Mouse (Mus musculus): ENCODE measurements at regions not wholly inside any gene's neighbourhood (a gene's known extent, or its start where the extent isn't known, plus 50 kb on each side); places are given as distances from the start of the nearest gene placed in this dataset.

GRCm38 (mm10) chr3:50825534-50826423 lies 382.4 kb upstream of the Slc7a11 start:
- Histone ChIP-seq H3K36me3 (ENCODE audit: control insufficient read depth, insufficient read depth) (no peaks in the 10 kb centered on the region), H3K27me3 (ENCODE audit: control insufficient read depth, insufficient read depth, insufficient read length) (no peaks in the 10 kb centered on the region), H3ac (ENCODE audit: control insufficient read depth, insufficient read length, low read depth) (no peak overlapping the region), H3K79me3 (ENCODE audit: low read depth) (no peaks in the 10 kb centered on the region), H3K79me2 (ENCODE audit: control insufficient read depth, insufficient read depth) (no peaks in the 10 kb centered on the region), H3K4me3 (ENCODE audit: insufficient read depth, poor library complexity, severe bottlenecking) (no peak overlapping the region)
- TF ChIP-seq CTCF (IDR thresholded peaks at IDR 0.05; ENCODE audit: control insufficient read depth, insufficient read depth, insufficient read length), result no peak
- TF ChIP-seq FOSL1 (IDR thresholded peaks at IDR 0.05; ENCODE audit: insufficient read depth, low read length, poor library complexity, severe bottlenecking), result no peak
- TF ChIP-seq MAX (IDR thresholded peaks at IDR 0.05), result no peak
- no peak for TF ChIP-seq MYOD1 (IDR thresholded peaks at IDR 0.05; ENCODE audit: control insufficient read depth, insufficient read length, low read depth)
- TF ChIP-seq MYOG (IDR thresholded peaks at IDR 0.05; ENCODE audit: control insufficient read depth, extremely low read depth, insufficient read length), result no peak
- no peak for TF ChIP-seq CEBPB (IDR thresholded peaks at IDR 0.05; ENCODE audit: low read depth)
- TF ChIP-seq USF1 (IDR thresholded peaks at IDR 0.05; ENCODE audit: low read depth), result no peak

DNA sequence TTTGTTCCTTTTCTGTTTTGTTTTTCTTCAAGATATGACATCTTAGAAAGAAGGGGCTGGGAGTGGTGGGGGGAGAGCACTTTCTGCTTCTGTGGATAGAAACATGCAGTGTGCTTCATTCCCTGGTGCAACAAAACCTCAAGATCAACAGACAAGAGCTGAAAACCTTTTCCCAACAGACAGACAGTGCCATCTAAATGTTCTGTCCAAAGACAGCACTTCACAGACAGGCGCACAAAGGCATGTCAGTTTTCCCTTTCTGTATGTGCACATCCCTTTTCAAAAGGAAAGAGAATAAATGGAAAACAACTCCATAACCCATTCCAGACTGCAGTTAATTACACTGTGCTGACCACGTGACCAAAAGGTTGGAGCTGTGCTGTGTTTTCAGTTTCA lies 383.0 kb upstream of the Slc7a11 start:
- TF ChIP-seq MYOG (IDR thresholded peaks at IDR 0.05; ENCODE audit: control insufficient read depth, extremely low read depth, insufficient read length), result no peak
- TF ChIP-seq FOSL1 (IDR thresholded peaks at IDR 0.05; ENCODE audit: insufficient read depth, low read length, poor library complexity, severe bottlenecking), result no peak
- no peak for TF ChIP-seq MYOD1 (IDR thresholded peaks at IDR 0.05; ENCODE audit: control insufficient read depth, insufficient read length, low read depth)
- no peak for TF ChIP-seq CTCF (IDR thresholded peaks at IDR 0.05; ENCODE audit: control insufficient read depth, insufficient read depth, insufficient read length)
- TF ChIP-seq CEBPB (IDR thresholded peaks at IDR 0.05; ENCODE audit: low read depth), result no peak
- no peak for TF ChIP-seq USF1 (IDR thresholded peaks at IDR 0.05; ENCODE audit: low read depth)
- TF ChIP-seq MAX (IDR thresholded peaks at IDR 0.05), result no peak
- Histone ChIP-seq H3K27me3 (ENCODE audit: control insufficient read depth, insufficient read depth, insufficient read length) (no peaks in the 10 kb centered on the region), H3K79me2 (ENCODE audit: control insufficient read depth, insufficient read depth) (no peaks in the 10 kb centered on the region), H3K79me3 (ENCODE audit: low read depth) (no peaks in the 10 kb centered on the region), H3K4me3 (ENCODE audit: insufficient read depth, poor library complexity, severe bottlenecking) (no peak overlapping the region), H3ac (ENCODE audit: control insufficient read depth, insufficient read length, low read depth) (no peak overlapping the region), H3K36me3 (ENCODE audit: control insufficient read depth, insufficient read depth) (no peaks in the 10 kb centered on the region)

DNA sequence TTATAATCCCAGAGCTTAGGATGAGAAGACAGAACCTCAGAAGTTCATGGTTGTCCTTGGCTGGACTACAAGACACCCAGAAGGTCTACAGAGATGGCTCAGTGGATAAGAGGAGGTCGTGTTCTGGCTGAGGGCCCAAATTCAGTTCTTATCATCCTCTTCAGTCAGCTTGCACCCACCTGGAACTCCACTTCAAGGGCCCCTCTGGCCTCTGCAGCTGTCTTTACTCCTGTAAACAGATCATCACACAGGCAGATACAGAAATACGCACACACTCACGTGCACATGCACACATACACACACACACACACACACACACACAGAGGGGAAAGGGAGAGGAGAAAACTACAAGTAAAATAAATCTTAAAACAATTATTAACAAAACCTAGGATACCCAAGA lies 385.8 kb upstream of the Slc7a11 start:
- Histone ChIP-seq H3K79me2 (ENCODE audit: control insufficient read depth, insufficient read depth) (no peaks in the 10 kb centered on the region), H3K4me3 (ENCODE audit: insufficient read depth, poor library complexity, severe bottlenecking) (no peak overlapping the region), H3K27me3 (ENCODE audit: control insufficient read depth, insufficient read depth, insufficient read length) (no peaks in the 10 kb centered on the region), H3K36me3 (ENCODE audit: control insufficient read depth, insufficient read depth) (no peaks in the 10 kb centered on the region), H3ac (ENCODE audit: control insufficient read depth, insufficient read length, low read depth) (no peak overlapping the region), H3K79me3 (ENCODE audit: low read depth) (no peaks in the 10 kb centered on the region)
- TF ChIP-seq CTCF (IDR thresholded peaks at IDR 0.05; ENCODE audit: control insufficient read depth, insufficient read depth, insufficient read length) (no peak), CEBPB (IDR thresholded peaks at IDR 0.05; ENCODE audit: low read depth) (no peak), MYOD1 (IDR thresholded peaks at IDR 0.05; ENCODE audit: control insufficient read depth, insufficient read length, low read depth) (no peak), USF1 (IDR thresholded peaks at IDR 0.05; ENCODE audit: low read depth) (no peak), FOSL1 (IDR thresholded peaks at IDR 0.05; ENCODE audit: insufficient read depth, low read length, poor library complexity, severe bottlenecking) (no peak), MAX (IDR thresholded peaks at IDR 0.05) (no peak), MYOG (IDR thresholded peaks at IDR 0.05; ENCODE audit: control insufficient read depth, extremely low read depth, insufficient read length) (no peak)

DNA sequence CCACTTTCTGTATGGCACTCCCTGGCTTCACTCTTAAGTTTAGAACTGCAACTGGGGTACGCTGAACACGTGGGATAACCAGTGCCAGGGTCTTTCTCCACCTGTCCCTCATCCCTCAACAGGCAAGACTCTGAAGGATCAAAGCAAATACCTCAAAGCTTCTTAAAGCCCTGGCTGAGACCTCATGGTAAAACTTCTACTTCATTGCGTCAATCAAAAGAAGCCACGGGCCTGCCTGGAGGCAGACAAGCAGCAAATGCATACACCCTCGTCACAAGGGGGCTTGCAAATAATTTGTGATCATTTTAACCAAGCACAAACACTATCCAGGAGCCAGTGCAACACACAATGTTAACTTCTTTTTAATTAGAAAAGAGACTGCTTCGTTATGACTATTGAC lies 387.0 kb upstream of the Slc7a11 start:
- Histone ChIP-seq H3K79me2 (ENCODE audit: control insufficient read depth, insufficient read depth) (no peaks in the 10 kb centered on the region), H3ac (ENCODE audit: control insufficient read depth, insufficient read length, low read depth) (no peak overlapping the region), H3K79me3 (ENCODE audit: low read depth) (no peaks in the 10 kb centered on the region), H3K27me3 (ENCODE audit: control insufficient read depth, insufficient read depth, insufficient read length) (no peaks in the 10 kb centered on the region), H3K4me3 (ENCODE audit: insufficient read depth, poor library complexity, severe bottlenecking) (no peak overlapping the region), H3K36me3 (ENCODE audit: control insufficient read depth, insufficient read depth) (no peaks in the 10 kb centered on the region)
- TF ChIP-seq CTCF (IDR thresholded peaks at IDR 0.05; ENCODE audit: control insufficient read depth, insufficient read depth, insufficient read length), result no peak
- no peak for TF ChIP-seq MYOD1 (IDR thresholded peaks at IDR 0.05; ENCODE audit: control insufficient read depth, insufficient read length, low read depth)
- no peak for TF ChIP-seq USF1 (IDR thresholded peaks at IDR 0.05; ENCODE audit: low read depth)
- no peak for TF ChIP-seq CEBPB (IDR thresholded peaks at IDR 0.05; ENCODE audit: low read depth)
- no peak for TF ChIP-seq MYOG (IDR thresholded peaks at IDR 0.05; ENCODE audit: control insufficient read depth, extremely low read depth, insufficient read length)
- TF ChIP-seq MAX (IDR thresholded peaks at IDR 0.05), result no peak
- TF ChIP-seq FOSL1 (IDR thresholded peaks at IDR 0.05; ENCODE audit: insufficient read depth, low read length, poor library complexity, severe bottlenecking), result no peak

DNA sequence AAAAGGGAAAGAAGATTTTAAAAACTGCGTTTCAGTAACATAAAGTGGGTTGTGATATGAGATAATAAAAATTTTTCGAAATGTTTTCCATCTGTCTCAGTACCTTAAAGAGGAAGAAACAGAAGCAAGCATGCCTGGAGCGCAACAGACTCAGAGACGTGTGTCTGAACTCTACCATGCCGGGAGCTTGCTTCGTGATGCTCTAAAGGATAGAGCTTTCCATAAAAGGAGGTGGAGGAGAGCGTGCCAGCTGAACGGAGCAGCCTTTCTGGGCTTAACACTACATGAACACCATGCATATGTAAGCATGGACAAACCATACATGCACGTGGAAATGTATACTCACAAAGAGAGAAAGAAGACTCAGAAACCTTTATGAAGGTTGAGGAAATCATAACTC lies 387.5 kb upstream of the Slc7a11 start:
- Histone ChIP-seq H3K27me3 (ENCODE audit: control insufficient read depth, insufficient read depth, insufficient read length) (no peaks in the 10 kb centered on the region), H3K36me3 (ENCODE audit: control insufficient read depth, insufficient read depth) (no peaks in the 10 kb centered on the region), H3K79me3 (ENCODE audit: low read depth) (no peaks in the 10 kb centered on the region), H3K79me2 (ENCODE audit: control insufficient read depth, insufficient read depth) (no peaks in the 10 kb centered on the region), H3K4me3 (ENCODE audit: insufficient read depth, poor library complexity, severe bottlenecking) (no peak overlapping the region), H3ac (ENCODE audit: control insufficient read depth, insufficient read length, low read depth) (no peak overlapping the region)
- TF ChIP-seq MYOD1 (IDR thresholded peaks at IDR 0.05; ENCODE audit: control insufficient read depth, insufficient read length, low read depth) (no peak), MYOG (IDR thresholded peaks at IDR 0.05; ENCODE audit: control insufficient read depth, extremely low read depth, insufficient read length) (no peak), CTCF (IDR thresholded peaks at IDR 0.05; ENCODE audit: control insufficient read depth, insufficient read depth, insufficient read length) (no peak), FOSL1 (IDR thresholded peaks at IDR 0.05; ENCODE audit: insufficient read depth, low read length, poor library complexity, severe bottlenecking) (no peak)
